Mouse (Mus musculus): ENCODE measurements around the gene Lep. TPM values are rescaled to one million over a fixed set of nuclear protein-coding genes. Genes with fewer than 3 reads are reported as not detected.

Lep gene
- polyA plus RNA-seq, 1 experiment = not detected

GRCm38 (mm10) chr6:29119990-29120389, 60.0 kb downstream of the Lep start:
- WGBS = 18% methylated on average over 13 of the region's 13 CpGs
- no peak for TF ChIP-seq POLR2A (IDR thresholded peaks at IDR 0.05; ENCODE audit: borderline replicate concordance, insufficient read depth, low read length)
- TF ChIP-seq CTCF (IDR thresholded peaks at IDR 0.05; ENCODE audit: borderline replicate concordance, insufficient read depth, low read depth, low read length) = no peak
- peaks cover 7% of the 10 kb centered on the region; the same call in 1 of the 2 replicates for H3K4me1 ChIP-seq (ENCODE audit: control insufficient read depth, insufficient read depth, low read length)

More at GRCm38 (mm10) chr6:29119990-29120389, 60.0 kb downstream of the Lep start:
- no peak overlapping the region for H3K4me3 ChIP-seq (replicated peaks; ENCODE audit: insufficient read depth, low read depth, low read length)
- no peaks in the 10 kb centered on the region for H3K27me3 ChIP-seq (ENCODE audit: control insufficient read depth, insufficient read depth, low read length)
- peak; percentile 21 to 52 for DNase-seq
- no peak overlapping the region for H3K27ac ChIP-seq (ENCODE audit: insufficient read depth, low read length)

Other genes with a start within 250 kb of the Lep start
- gene Lrrc4, start 228.5 kb upstream of the Lep start, polyA plus RNA-seq (2012; rRNA removed) = 51.6 and 58.0 TPM in 2 replicates
- 44.2 and 45.7 TPM in 2 replicates for gene Rbm28, start 104.8 kb downstream of the Lep start, polyA plus RNA-seq (2012; rRNA removed)
- 5.4 and 5.5 TPM in 2 replicates for gene Prrt4, start 119.4 kb downstream of the Lep start, polyA plus RNA-seq (2012; rRNA removed)
- 52.9 and 54.3 TPM in 2 replicates for gene Impdh1, start 156.1 kb downstream of the Lep start, polyA plus RNA-seq (2012; rRNA removed)
- gene Hilpda, start 212.3 kb downstream of the Lep start, polyA plus RNA-seq (2012; rRNA removed) = 10.2 and 11.2 TPM in 2 replicates
- gene Fam71f2, start 219.4 kb downstream of the Lep start, polyA plus RNA-seq (2012; rRNA removed) = 1.1 TPM in 2 replicates

Data from cerebellum, adult 2 months (tissue).